Mouse (Mus musculus) hindbrain, embryonic 11.5 days (tissue): ENCODE measurements around the gene Jam2. TPM values are rescaled to one million over a fixed set of nuclear protein-coding genes. Genes with fewer than 3 reads are reported as not detected.
A peak's percentile ranks its signal among the peaks of the same experiment; 100 is the strongest.

Source experiments
- ATAC-seq: fragments of 200-750 bp; cut with Nextera tagmentation; 2 replicates; pipeline ENCODE4 v1.8.0; 2017; ENCODE audit warnings: mild to moderate bottlenecking, moderate TSS enrichment, moderate library complexity; ENCODE audit not compliant: low FRiP score
- DNase-seq: peaks from one replicate; pipeline ENCODE4 v3.0.0-alpha.2; 2015; ENCODE audit warnings: low spot score
- H3K27ac ChIP-seq: fragments of 300-500 bp; sonication (generic); 2 replicates; pipeline ENCODE4 v1.5.1; 2014; ENCODE audit warnings: mild to moderate bottlenecking, low read depth, low read length
- H3K27me3 ChIP-seq: fragments of 300-500 bp; sonication (generic); 2 replicates; pipeline ENCODE4 v1.6.1; 2014; ENCODE audit warnings: mild to moderate bottlenecking, low read length, moderate library complexity, mixed read lengths; ENCODE audit not compliant: control insufficient read depth, insufficient read depth
- H3K36me3 ChIP-seq: fragments of 300-500 bp; sonication (generic); 2 replicates; pipeline ENCODE4 v1.6.1; 2014; ENCODE audit warnings: mild to moderate bottlenecking, low read length, moderate library complexity, mixed read lengths; ENCODE audit not compliant: control insufficient read depth, insufficient read depth
- H3K4me1 ChIP-seq: fragments of 300-500 bp; sonication (generic); replicated peaks from 2 replicates; pipeline ENCODE4 v1.6.1; 2014; ENCODE audit warnings: low read length, mixed read lengths; ENCODE audit not compliant: control insufficient read depth, insufficient read depth
- H3K4me2 ChIP-seq: fragments of 300-500 bp; sonication (generic); replicated peaks from 2 replicates; pipeline ENCODE4 v1.6.1; 2014; ENCODE audit warnings: mild to moderate bottlenecking, low read depth, low read length
- H3K4me3 ChIP-seq: fragments of 300-500 bp; sonication (generic); 2 replicates; pipeline ENCODE4 v1.5.1; 2014; ENCODE audit warnings: low read depth, low read length
- H3K9ac ChIP-seq: fragments of 300-500 bp; sonication (generic); 2 replicates; pipeline ENCODE4 v1.6.1; 2014; ENCODE audit warnings: low read depth, low read length
- H3K9me3 ChIP-seq: fragments of 300-500 bp; sonication (generic); 2 replicates; pipeline ENCODE4 v1.6.1; 2016; ENCODE audit warnings: low read length; ENCODE audit not compliant: control insufficient read depth
- WGBS: fragments of 180-500 bp; shearing (Covaris S2); extraction: QIAGEN DNeasy Blood & Tissue Kit; methylation state at CpG from one replicate; pipeline ENCODE4 v1.1.7; 2014; 5-methylcytosine and 5-hydroxymethylcytosine counted together
- polyA plus RNA-seq: library from polyadenylated mRNA; unstranded; fragments of >200 nt; fragmentation: Nextera tagmentation; extraction: Ambion mirVana; gene quantifications from 2 replicates; pipeline ENCODE4 v1.2.1, GENCODE M21; 2014

Jam2 gene
- polyA plus RNA-seq, 1 experiment from 2014 or later = 70.4 TPM

- Histone ChIP-seq H3K4me2 (no peak overlapping the region), H3K27ac (no peak overlapping the region), H3K4me1 (no peaks in the 10 kb centered on the region; the same call in 1 of the 2 replicates), H3K4me3 (no peak overlapping the region), H3K9ac (no peak overlapping the region), H3K9me3 (no peaks in the 10 kb centered on the region), H3K27me3 (no peaks in the 10 kb centered on the region), H3K36me3 (no peaks in the 10 kb centered on the region)
- ATAC-seq (no peak), DNase-seq (no peak)
- 86% methylated on average over 19 of the region's 19 CpGs for WGBS
These were observed 4.1 kb upstream of the Jam2 start for GRCm38 (mm10) chr16:84769619-84770464.

GRCm38 (mm10) chr16:84770891-84771290 is 3.0 kb upstream of the Jam2 start:
- H3K4me3 ChIP-seq = no peak overlapping the region
- DNase-seq (no peak), ATAC-seq (no peak)
- no peak overlapping the region for H3K9ac ChIP-seq
- H3K4me2 ChIP-seq = no peak overlapping the region
- H3K27me3 ChIP-seq = no peaks in the 10 kb centered on the region
- WGBS = 91% methylated on average over 7 of the region's 7 CpGs
- no peak overlapping the region for H3K27ac ChIP-seq
- no peaks in the 10 kb centered on the region; the same call in 1 of the 2 replicates for H3K4me1 ChIP-seq
- no peaks in the 10 kb centered on the region for H3K36me3 ChIP-seq
- H3K9me3 ChIP-seq = no peaks in the 10 kb centered on the region

- Histone ChIP-seq H3K27me3 (no peaks in the 10 kb centered on the region), H3K4me2 (no peak overlapping the region), H3K4me1 (no peaks in the 10 kb centered on the region; the same call in 1 of the 2 replicates), H3K36me3 (no peaks in the 10 kb centered on the region), H3K4me3 (no peak overlapping the region), H3K9me3 (no peaks in the 10 kb centered on the region), H3K27ac (no peak overlapping the region), H3K9ac (no peak overlapping the region)
- ATAC-seq (no peak), DNase-seq (no peak)
- WGBS = 100% methylated on average over 2 of the region's 2 CpGs
These were observed 2.5 kb upstream of the Jam2 start for GRCm38 (mm10) chr16:84771461-84771860.

DNA sequence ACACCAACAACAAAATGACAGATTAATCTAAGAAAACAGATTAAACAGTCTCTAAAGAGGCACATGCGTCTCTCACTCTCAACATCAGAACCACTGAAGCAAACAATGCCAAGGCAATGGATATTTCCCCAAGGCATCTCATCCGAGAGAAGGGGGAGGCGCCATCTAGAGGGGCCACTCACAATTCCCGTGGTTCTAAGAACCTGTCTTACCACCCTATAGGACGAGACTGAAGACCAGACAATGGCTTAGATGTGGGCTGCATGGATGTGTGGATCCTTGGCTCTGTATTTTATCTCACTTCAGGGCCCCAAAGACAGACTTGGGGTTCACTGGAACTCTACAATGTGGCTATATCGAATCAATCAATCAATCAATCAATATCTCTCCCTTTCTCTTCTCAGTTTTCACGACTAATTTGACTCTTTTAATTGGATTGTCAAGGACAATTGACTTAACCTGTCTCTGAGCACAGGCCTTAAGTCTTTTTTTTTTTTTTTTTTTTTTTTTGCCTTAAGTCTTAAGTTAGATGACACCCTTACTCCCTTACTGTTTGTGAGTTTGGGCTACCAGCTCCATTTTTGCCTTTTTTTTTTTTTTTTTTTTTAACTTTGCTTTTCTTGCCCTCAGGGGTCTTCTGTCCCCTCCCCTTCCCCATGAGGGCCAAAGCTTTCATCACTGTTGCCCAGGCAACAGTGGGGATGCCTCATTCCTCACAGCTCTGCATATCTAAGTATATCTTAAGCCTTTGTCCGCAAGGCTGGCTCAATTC is 1.2 kb upstream of the Jam2 start:
- no peak overlapping the region for H3K4me3 ChIP-seq
- H3K27ac ChIP-seq = peak overlapping the region; percentile 98
- no peaks in the 10 kb centered on the region for H3K9me3 ChIP-seq

GRCm38 (mm10) chr16:84773268-84773861 is 558 bp upstream of the Jam2 start:
- no peaks in the 10 kb centered on the region for H3K36me3 ChIP-seq
- H3K4me1 ChIP-seq = no peaks in the 10 kb centered on the region; the same call in 1 of the 2 replicates
- peak overlapping the region; percentile 98 for H3K27ac ChIP-seq
- H3K4me2 ChIP-seq = peak overlapping the region; percentile 70
- peak overlapping the region; percentile 89 for H3K9ac ChIP-seq
- DNase-seq (peak; percentile 65), ATAC-seq (peak; percentile 53)
- H3K27me3 ChIP-seq = no peaks in the 10 kb centered on the region
- 2% methylated on average over 15 of the region's 15 CpGs for WGBS
- peak overlapping the region; percentile 72 for H3K4me3 ChIP-seq
- H3K9me3 ChIP-seq = no peaks in the 10 kb centered on the region

More for the DNA sequence above, 1.2 kb upstream of the Jam2 start:
- Histone ChIP-seq H3K9ac (no peak overlapping the region), H3K36me3 (no peaks in the 10 kb centered on the region), H3K4me2 (peak overlapping the region; percentile 70), H3K4me1 (no peaks in the 10 kb centered on the region; the same call in 1 of the 2 replicates), H3K27me3 (no peaks in the 10 kb centered on the region)
- DNase-seq (peak; percentile 82), ATAC-seq (peak; percentile 76)
- 9% methylated on average over 8 of the region's 8 CpGs for WGBS

- DNase-seq = peak; percentile 87
- H3K27me3 ChIP-seq = no peaks in the 10 kb centered on the region
- peak overlapping the region; percentile 89 for H3K9ac ChIP-seq
- peak overlapping the region; percentile 72 for H3K4me3 ChIP-seq
- H3K27ac ChIP-seq = peak overlapping the region; percentile 98
- ATAC-seq = peak; percentile 17
- under 1% methylated on average over 23 of the region's 23 CpGs for WGBS
- H3K36me3 ChIP-seq = 0 out of 2 replicates have a peak, but pooled peaks cover under 1% of the 10 kb centered on the region
- H3K4me1 ChIP-seq = no peaks in the 10 kb centered on the region; the same call in 1 of the 2 replicates
- H3K4me2 ChIP-seq = peak overlapping the region; percentile 70
- no peaks in the 10 kb centered on the region for H3K9me3 ChIP-seq
These were observed 873 bp downstream of the Jam2 start for GRCm38 (mm10) chr16:84774761-84775231.

- Histone ChIP-seq H3K4me2 (peak overlapping the region; percentile 70), H3K4me1 (no peaks in the 10 kb centered on the region; the same call in 1 of the 2 replicates), H3K4me3 (peak overlapping the region; percentile 72), H3K27ac (no peak overlapping the region), H3K27me3 (no peaks in the 10 kb centered on the region), H3K9me3 (no peaks in the 10 kb centered on the region), H3K9ac (peak overlapping the region; percentile 89), H3K36me3 (0 out of 2 replicates have a peak, but pooled peaks cover 3% of the 10 kb centered on the region)
- 27% methylated on average over 11 of the region's 11 CpGs for WGBS
- DNase-seq (peak; percentile 24), ATAC-seq (no peak)
These were observed 1.4 kb downstream of the Jam2 start for GRCm38 (mm10) chr16:84775356-84775755.

- H3K27me3 ChIP-seq = no peaks in the 10 kb centered on the region
- ATAC-seq (no peak), DNase-seq (no peak)
- H3K9me3 ChIP-seq = no peaks in the 10 kb centered on the region
- H3K36me3 ChIP-seq = 0 out of 2 replicates have a peak, but pooled peaks cover 3% of the 10 kb centered on the region
- no peak overlapping the region for H3K27ac ChIP-seq
- WGBS = 56% methylated on average over 7 of the region's 7 CpGs
- no peaks in the 10 kb centered on the region; the same call in 1 of the 2 replicates for H3K4me1 ChIP-seq
- 0 out of 2 replicates have a peak overlapping the region, but pooled peaks have one; percentile 89 for H3K9ac ChIP-seq
- peak overlapping the region; percentile 72 for H3K4me3 ChIP-seq
- H3K4me2 ChIP-seq = peak overlapping the region; percentile 70
These were observed 2.3 kb downstream of the Jam2 start for GRCm38 (mm10) chr16:84776089-84776784.
